Comparison of ENCODE assay signal across 15 mouse cellular contexts in genomic region chr3:159865691-159866090, GRCm38 (mm10).
"Had no signal": no experiment of that assay in that cellular context is flagged by ENCODE, and none has a peak within 500 bp of the region (broad histone marks: within the 10 kb centered on the region; RNA-seq: fewer than 3 reads in every experiment).

No protein-coding gene starts in this region.

- H3K4me3 ChIP-seq: layer of hippocampus, adult 2 months; limb, embryonic 12.5 days; liver, embryonic 13.5 days; megakaryocyte, embryonic 14.5 days; midbrain, embryonic 15.5 days; neural tube, embryonic 12.5 days had no signal

- H3K4me2 ChIP-seq: limb, embryonic 12.5 days; liver, embryonic 13.5 days; midbrain, embryonic 11.5 days; midbrain, embryonic 15.5 days; neural tube, embryonic 12.5 days had no signal

- DNase-seq: kidney, postnatal 10 days; kidney, postnatal 4 days; liver; liver, embryonic 13.5 days; lung, adult 18-20 months; lung, postnatal 4 days; spleen, adult 18-20 months; thymus, adult 18-20 months; thymus, postnatal 14 days had no signal

- H3K27me3 ChIP-seq: limb, embryonic 12.5 days; liver, embryonic 13.5 days; megakaryocyte, embryonic 14.5 days; midbrain, embryonic 15.5 days; neural tube, embryonic 12.5 days had no signal

- H3K27ac ChIP-seq: layer of hippocampus, adult 2 months; limb, embryonic 12.5 days; liver, embryonic 13.5 days; midbrain, embryonic 15.5 days; neural tube, embryonic 12.5 days had no signal

- H3K9me3 ChIP-seq: limb, embryonic 12.5 days; liver, embryonic 13.5 days; megakaryocyte, embryonic 14.5 days; midbrain, embryonic 15.5 days; neural tube, embryonic 12.5 days had no signal

- H3K9ac ChIP-seq: limb, embryonic 12.5 days; liver, embryonic 13.5 days; midbrain, embryonic 15.5 days; neural tube, embryonic 12.5 days had no signal

- H3K4me1 ChIP-seq: limb, embryonic 12.5 days; liver, embryonic 13.5 days; midbrain, embryonic 15.5 days; neural tube, embryonic 12.5 days had no signal

- H3K36me3 ChIP-seq: limb, embryonic 12.5 days; liver, embryonic 13.5 days; midbrain, embryonic 15.5 days; neural tube, embryonic 12.5 days had no signal

- ATAC-seq: midbrain, embryonic 15.5 days had no signal
